Mouse (Mus musculus) ES-Bruce4 (cell line): ENCODE results near the gene Astn1.

Experiments used
- CTCF ChIP-seq: IDR thresholded peaks from one replicate; pipeline ENCODE4 v1.8.1; 2011; ENCODE audit warnings: low read depth, low read length
- EP300 ChIP-seq: IDR thresholded peaks from 2 replicates; pipeline ENCODE4 v1.6.1; 2011; ENCODE audit warnings: low read depth, low read length; ENCODE audit not compliant: insufficient read depth
- POLR2A ChIP-seq: IDR thresholded peaks from one replicate; pipeline ENCODE4 v1.8.1; 2011; ENCODE audit warnings: low read length; ENCODE audit not compliant: insufficient read depth

DNA sequence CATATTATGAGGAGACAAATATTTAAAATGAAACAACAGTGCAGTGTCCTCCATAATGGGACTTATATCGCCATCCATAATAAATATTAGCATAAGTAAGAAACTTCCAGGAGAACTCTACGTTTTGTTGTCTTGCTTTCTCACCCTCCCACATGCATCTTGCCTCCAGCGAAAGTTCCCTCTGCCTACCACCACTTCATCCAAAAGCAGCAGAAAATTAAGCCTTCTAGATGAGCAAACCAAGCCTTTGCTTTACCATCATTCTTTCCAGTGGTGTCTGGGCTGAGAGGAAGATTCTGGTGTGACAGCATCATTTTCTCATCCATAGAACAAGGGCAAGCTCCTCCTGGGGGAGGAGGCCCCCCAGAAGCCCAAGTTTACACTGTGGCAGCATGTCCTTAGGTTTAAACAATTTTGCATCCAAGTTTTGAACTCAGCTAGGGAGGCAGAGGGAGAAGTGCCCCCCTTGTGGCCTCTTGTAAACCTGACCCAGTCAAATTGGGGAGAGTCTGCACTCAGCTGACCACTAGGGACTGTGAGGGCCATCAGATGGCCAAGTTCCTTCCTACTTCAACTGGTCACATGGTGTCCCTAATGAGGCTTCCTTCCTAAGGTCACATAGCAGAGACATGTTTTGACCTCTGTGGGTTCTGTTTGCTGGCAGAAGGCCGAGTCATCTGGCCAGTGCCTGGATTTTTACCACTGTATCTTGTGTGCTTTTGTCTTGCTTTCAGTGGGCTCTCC lies 147.2 kb downstream of the Astn1 start:
- TF ChIP-seq POLR2A (no peak), EP300 (no peak), CTCF (no peak)
